Mouse (Mus musculus) embryonic stem cell, embryonic (primary cell): ENCODE measurements around the gene D16Ertd472e.

Source experiments
- CTCF ChIA-PET, 4 experiments: fragments of 300-600 bp in 2 of 4; fragments of 350-600 bp in 2 of 4; sonication (Branson Sonifier 250); formaldehyde crosslinking; loops; one replicate each; lab custom pipeline; 2022; ENCODE audit warnings: inconsistent platforms in 2 of 4; lab: Charles Lee
- POLR2A ChIA-PET, 4 experiments: fragments of 300-600 bp in 2 of 4; fragments of 350-600 bp in 2 of 4; sonication (Branson Sonifier 250); formaldehyde crosslinking; loops; one replicate each; lab custom pipeline; 2022; ENCODE audit warnings: antibody characterized with exemption in 4 of 4, inconsistent platforms in 1 of 4; lab: Charles Lee

The D16Ertd472e gene

GRCm38 (mm10) chr16:78537322-78537721 is 39.2 kb downstream of the D16Ertd472e start:
- ChIA-PET POLR2A (interaction anchor here in 1 of 4 experiments (0.7 kb wide), 1 partner anchor 85 kb away, joined by 3 read pairs; no protein-coding TSS in a partner anchor), CTCF (no interaction called here)

DNA sequence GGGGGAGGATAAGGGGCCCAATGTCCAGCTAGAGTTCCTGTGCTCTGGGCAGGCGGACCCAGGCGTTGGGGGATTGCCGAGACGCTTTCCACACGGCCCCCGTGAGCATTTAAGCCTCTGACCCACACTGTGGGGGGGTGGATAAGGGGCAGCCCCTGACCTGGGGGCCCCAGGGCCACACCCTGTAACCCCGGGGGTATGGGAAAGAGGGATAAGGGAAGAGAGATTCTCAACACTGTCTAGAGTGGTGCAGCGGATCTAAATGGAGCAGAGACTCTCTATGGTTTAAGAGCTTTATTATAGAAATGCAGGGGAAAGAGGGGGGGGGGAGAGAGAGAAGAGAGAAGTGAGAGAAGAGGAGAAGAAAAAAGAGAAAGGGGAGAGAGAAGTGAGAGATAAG is 42.0 kb downstream of the D16Ertd472e start:
- CTCF ChIA-PET = interaction anchor here in 1 of 4 experiments (0.6 kb wide), 1 partner anchor 224 kb away, joined by 10 read pairs; no protein-coding TSS in a partner anchor

GRCm38 (mm10) chr16:78531957-78532605 is 44.4 kb downstream of the D16Ertd472e start:
- ChIA-PET POLR2A (interaction anchor here in 2 of 4 experiments (0.7 to 1.2 kb wide), 2 partner anchors 76 to 156 kb away, joined by 3 read pairs; no protein-coding TSS in a partner anchor), CTCF (no interaction called here)

More for the DNA sequence above, 42.0 kb downstream of the D16Ertd472e start:
- POLR2A ChIA-PET = interaction anchor here in 2 of 4 experiments (0.6 to 1.1 kb wide), 2 partner anchors 11 to 302 kb away, joined by 3 read pairs; no protein-coding TSS in a partner anchor

- ChIA-PET POLR2A (no interaction called here), CTCF (no interaction called here)
Measured at GRCm38 (mm10) chr16:78522974-78523373, 53.5 kb downstream of the D16Ertd472e start.

DNA sequence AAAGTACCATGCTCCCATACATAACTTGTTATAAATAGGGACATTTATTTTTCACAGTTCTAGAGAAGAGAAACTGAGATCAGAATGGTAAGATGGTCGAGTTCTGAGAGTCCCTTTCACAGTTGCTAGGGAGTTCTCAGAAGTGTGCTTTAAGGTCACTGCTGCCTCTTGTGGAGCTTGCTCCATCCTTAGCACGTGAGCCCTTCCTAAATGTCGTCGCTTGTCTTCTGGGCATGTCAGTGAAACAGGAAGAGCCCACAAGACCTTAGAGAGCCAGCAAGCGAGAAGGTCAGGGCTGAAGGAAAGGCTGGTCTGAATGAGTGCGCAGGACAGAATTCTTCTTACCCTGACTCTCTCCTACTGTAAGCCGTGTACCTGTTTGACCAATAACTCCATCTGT is 57.8 kb downstream of the D16Ertd472e start:
- ChIA-PET POLR2A (no interaction called here), CTCF (no interaction called here)

GRCm38 (mm10) chr16:78517171-78517570 is 59.3 kb downstream of the D16Ertd472e start:
- CTCF ChIA-PET = interaction anchor here in 1 of 4 experiments (0.7 kb wide), 1 partner anchor 119 kb away, joined by 3 read pairs; no protein-coding TSS in a partner anchor
- POLR2A ChIA-PET = interaction anchor here in 1 of 4 experiments (0.7 kb wide), 2 partner anchors 25 to 131 kb away, joined by 3 to 5 read pairs; no protein-coding TSS in a partner anchor

- CTCF ChIA-PET = interaction anchor here in 1 of 4 experiments (0.9 kb wide), 1 partner anchor 8 kb away, joined by 3 read pairs; no protein-coding TSS in a partner anchor
- POLR2A ChIA-PET = interaction anchor here in 1 of 4 experiments (0.6 kb wide), 1 partner anchor 44 kb away, joined by 3 read pairs; no protein-coding TSS in a partner anchor
Measured at GRCm38 (mm10) chr16:78511526-78511925, 65.0 kb downstream of the D16Ertd472e start.

- ChIA-PET POLR2A (no interaction called here), CTCF (no interaction called here)
Measured at GRCm38 (mm10) chr16:78502492-78502891, 74.0 kb downstream of the D16Ertd472e start.

DNA sequence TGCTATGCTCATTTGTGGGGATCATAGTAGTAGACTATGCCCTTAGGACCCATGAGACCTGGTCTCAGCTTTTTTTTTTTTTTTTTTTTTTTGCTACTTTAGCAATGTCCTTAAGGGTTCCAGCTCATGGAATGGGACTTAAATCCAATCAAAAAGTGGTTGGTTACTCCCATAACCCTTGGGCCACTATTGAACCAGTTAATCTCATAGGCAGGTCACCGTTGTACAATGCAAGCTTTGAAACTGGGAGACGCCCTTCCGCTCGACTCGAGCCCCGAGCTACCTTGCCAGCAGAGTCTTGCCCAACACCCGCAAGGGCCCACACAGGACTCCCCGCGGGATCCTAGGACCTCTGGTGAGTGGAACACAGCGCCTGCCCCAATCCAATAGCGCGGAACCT is 83.8 kb downstream of the D16Ertd472e start:
- POLR2A ChIA-PET = interaction anchor here in 1 of 4 experiments (0.6 kb wide), 1 partner anchor 1107 kb away, joined by 3 read pairs; no protein-coding TSS in a partner anchor
- CTCF ChIA-PET = interaction anchor here in 1 of 4 experiments (0.7 kb wide), 1 partner anchor 141 kb away, joined by 3 read pairs; no protein-coding TSS in a partner anchor

- POLR2A ChIA-PET = interaction anchor here in 3 of 4 experiments (0.5 to 2.0 kb wide), 5 partner anchors 33 to 423 kb away, joined by 3 to 9 read pairs (median 3); no protein-coding TSS in a partner anchor
Measured at GRCm38 (mm10) chr16:78490779-78491178, 85.7 kb downstream of the D16Ertd472e start.

More at GRCm38 (mm10) chr16:78490779-78491178, 85.7 kb downstream of the D16Ertd472e start:
- CTCF ChIA-PET = interaction anchor here in 3 of 4 experiments (0.6 to 1.0 kb wide), 4 partner anchors 39 to 1095 kb away, joined by 3 to 8 read pairs (median 3); no protein-coding TSS in a partner anchor
